Mouse (Mus musculus): ENCODE data around the gene Slc39a2. TPM values are rescaled to one million over a fixed set of nuclear protein-coding genes. Genes with fewer than 3 reads are reported as not detected.
"Not testable (repeated sequence)": the region's sequence is repeated elsewhere in the genome, so short reads cannot be mapped to it uniquely, and the experiment has no call there.

The Slc39a2 gene
- polyA plus RNA-seq, 1 experiment from 2014 or later, result 1.9 TPM

DNA sequence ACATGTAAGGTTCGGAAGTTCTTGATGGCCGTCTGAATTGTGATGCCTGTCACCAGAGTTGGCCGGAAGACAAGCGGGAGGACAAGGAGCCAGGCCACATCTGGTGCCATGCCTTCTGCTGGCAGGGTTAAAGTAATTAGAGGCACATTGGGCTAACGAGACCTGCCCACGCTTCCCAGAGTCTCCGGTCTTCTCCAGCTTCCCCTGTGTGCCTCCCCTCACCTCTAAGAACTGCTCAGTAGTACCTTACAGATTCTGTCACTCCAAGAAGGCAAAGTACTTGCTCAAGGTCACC, 29.8 kb downstream of the Slc39a2 start, which contains the start of gene Rnase13:
Rnase13 (minus strand) TSS at position 203 of the 295 bp plus-strand sequence.
- Histone ChIP-seq H3K27me3 (replicated peaks; ENCODE audit: control insufficient read depth, insufficient read depth, low read length) (no peaks in the 10 kb centered on the region), H3K27ac (ENCODE audit: low read depth, low read length) (peak within 1 kb of the TSS; percentile 52), H3K4me3 (ENCODE audit: low read length) (no peak within 1 kb of the TSS), H3K4me2 (ENCODE audit: low read length) (no peak within 1 kb of the TSS), H3K4me1 (ENCODE audit: control insufficient read depth, insufficient read depth, low read depth, low read length) (no peaks in the 10 kb centered on the region), H3K9ac (ENCODE audit: low read depth, low read length) (no peak within 1 kb of the TSS), H3K9me3 (ENCODE audit: control insufficient read depth, low read length) (no peaks in the 10 kb centered on the region), H3K36me3 (ENCODE audit: control insufficient read depth, insufficient read depth, low read length) (no peaks in the 10 kb centered on the region)
- ATAC-seq, result no peak
- WGBS, result 68% methylated on average over 7 of the region's 7 CpGs

DNA sequence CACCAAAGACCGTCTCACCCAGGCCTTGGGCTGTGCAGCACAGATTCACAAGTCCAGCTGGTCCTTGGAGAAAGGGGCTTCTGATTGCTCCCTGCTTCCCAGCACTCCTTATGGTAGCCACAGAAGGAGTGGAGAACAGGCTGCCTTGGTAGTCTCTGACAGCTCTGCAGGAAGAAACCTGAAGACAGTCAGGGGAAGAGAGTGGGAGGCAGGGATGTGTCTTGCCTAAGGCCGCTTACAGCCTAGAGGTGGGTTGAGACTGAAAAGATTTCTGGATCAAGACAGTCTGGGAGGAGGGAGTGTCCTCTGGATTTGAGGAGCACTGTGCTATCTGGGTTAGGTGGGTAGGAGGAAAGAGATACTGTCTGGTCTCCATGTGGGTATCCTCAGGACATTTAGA, 30.2 kb downstream of the Slc39a2 start:
- 88% methylated on average over 2 of the region's 2 CpGs for WGBS

DNA sequence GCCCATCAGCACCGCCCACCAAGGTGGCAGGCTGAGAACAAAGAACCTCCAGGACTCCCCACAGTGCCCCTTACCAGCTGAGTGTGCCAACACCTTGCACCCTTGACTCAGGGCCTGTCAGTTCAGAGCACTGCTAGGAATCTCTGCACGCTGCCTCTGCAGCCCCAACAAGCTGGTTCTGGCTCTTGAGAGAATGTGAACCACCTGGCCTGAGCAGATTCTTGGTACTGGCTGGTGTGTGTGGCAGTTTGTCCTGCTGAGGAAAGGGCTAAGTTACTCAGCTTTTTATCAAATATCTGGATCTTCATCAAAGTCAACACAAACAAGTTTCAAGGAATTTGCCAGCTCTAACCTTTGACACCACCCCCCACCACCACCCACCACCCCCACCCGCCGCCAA, 30.8 kb downstream of the Slc39a2 start:
- WGBS, result 80% methylated on average over 4 of the region's 4 CpGs
- no peak overlapping the region for H3K4me3 ChIP-seq (ENCODE audit: low read length)
- H3K36me3 ChIP-seq (ENCODE audit: control insufficient read depth, insufficient read depth, low read length), result no peaks in the 10 kb centered on the region
- no peak overlapping the region for H3K4me2 ChIP-seq (ENCODE audit: low read length)
- H3K9me3 ChIP-seq (ENCODE audit: control insufficient read depth, low read length), result no peaks in the 10 kb centered on the region
- no peak overlapping the region for H3K9ac ChIP-seq (ENCODE audit: low read depth, low read length)
- H3K4me1 ChIP-seq (ENCODE audit: control insufficient read depth, insufficient read depth, low read depth, low read length), result no peaks in the 10 kb centered on the region
- ATAC-seq, result no peak
- no peak overlapping the region for H3K27ac ChIP-seq (ENCODE audit: low read depth, low read length)
- no peaks in the 10 kb centered on the region for H3K27me3 ChIP-seq (replicated peaks; ENCODE audit: control insufficient read depth, insufficient read depth, low read length)

More for the DNA sequence above, 30.2 kb downstream of the Slc39a2 start:
- Histone ChIP-seq H3K27ac (ENCODE audit: low read depth, low read length) (peak overlapping the region; percentile 15; the same call in 1 of the 2 replicates), H3K4me1 (ENCODE audit: control insufficient read depth, insufficient read depth, low read depth, low read length) (no peaks in the 10 kb centered on the region), H3K4me2 (ENCODE audit: low read length) (no peak overlapping the region), H3K9ac (ENCODE audit: low read depth, low read length) (no peak overlapping the region), H3K36me3 (ENCODE audit: control insufficient read depth, insufficient read depth, low read length) (no peaks in the 10 kb centered on the region), H3K27me3 (replicated peaks; ENCODE audit: control insufficient read depth, insufficient read depth, low read length) (no peaks in the 10 kb centered on the region), H3K9me3 (ENCODE audit: control insufficient read depth, low read length) (no peaks in the 10 kb centered on the region), H3K4me3 (ENCODE audit: low read length) (no peak overlapping the region)
- ATAC-seq, result no peak

DNA sequence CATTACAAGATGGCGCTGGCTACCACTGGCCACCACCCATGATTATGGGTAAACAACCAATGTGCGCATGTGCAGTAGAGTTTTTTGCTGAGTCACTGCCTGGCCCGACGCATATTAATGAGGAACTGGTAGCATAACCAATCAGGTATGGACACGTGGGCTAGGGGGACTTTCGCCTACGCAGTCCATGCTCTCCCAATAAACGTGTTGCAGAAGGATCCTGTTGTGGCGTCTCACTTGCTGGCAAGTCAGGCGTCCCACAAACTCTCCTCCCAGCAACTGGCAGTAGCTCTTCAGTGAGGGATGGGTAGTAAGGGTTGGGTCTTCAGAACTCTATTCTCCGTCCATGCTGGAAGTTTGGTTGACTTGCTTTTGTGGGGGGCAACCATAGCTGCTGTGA, 34.2 kb downstream of the Slc39a2 start:
- not testable (repeated sequence) for ATAC-seq; H3K27me3 ChIP-seq (replicated peaks; ENCODE audit: control insufficient read depth, insufficient read depth, low read length); H3K4me3 ChIP-seq (ENCODE audit: low read length); H3K9me3 ChIP-seq (ENCODE audit: control insufficient read depth, low read length); H3K27ac ChIP-seq (ENCODE audit: low read depth, low read length); H3K36me3 ChIP-seq (ENCODE audit: control insufficient read depth, insufficient read depth, low read length); H3K4me2 ChIP-seq (ENCODE audit: low read length); H3K4me1 ChIP-seq (ENCODE audit: control insufficient read depth, insufficient read depth, low read depth, low read length); H3K9ac ChIP-seq (ENCODE audit: low read depth, low read length)
- 95% methylated on average over 11 of the region's 11 CpGs for WGBS

DNA sequence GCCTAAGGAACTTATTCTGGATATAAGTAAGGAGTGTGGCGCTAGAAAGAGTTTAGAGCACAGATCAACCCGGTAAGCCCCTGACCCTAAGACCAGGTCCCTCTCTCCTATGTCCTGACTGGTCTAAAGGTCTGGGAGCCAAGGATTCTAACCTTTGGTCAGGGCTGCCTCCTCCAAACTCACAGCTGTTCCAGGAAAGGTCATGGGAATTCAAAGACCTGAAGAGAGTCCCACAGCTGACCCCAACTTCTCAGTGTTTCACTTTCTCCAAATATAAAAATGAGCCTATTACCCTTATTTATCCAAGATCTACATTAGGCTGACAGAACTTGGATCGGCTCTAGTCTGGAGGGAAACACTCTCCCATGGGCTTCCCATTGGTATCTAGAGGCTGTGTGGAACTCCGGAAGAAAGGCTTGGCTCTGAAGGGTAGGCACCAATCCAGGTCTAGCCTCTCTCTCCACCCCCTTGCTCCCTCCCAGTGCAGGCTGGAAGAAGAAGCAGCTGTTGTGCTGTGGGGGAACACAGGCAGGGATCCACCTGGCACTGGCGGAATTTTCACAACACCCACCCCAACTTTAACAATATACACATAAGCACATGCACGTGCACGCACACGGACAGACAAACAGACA, 36.7 kb downstream of the Slc39a2 start:
- H3K36me3 ChIP-seq (ENCODE audit: control insufficient read depth, insufficient read depth, low read length), result no peaks in the 10 kb centered on the region
- H3K9ac ChIP-seq (ENCODE audit: low read depth, low read length), result no peak overlapping the region
- H3K9me3 ChIP-seq (ENCODE audit: control insufficient read depth, low read length), result no peaks in the 10 kb centered on the region
- no peak overlapping the region for H3K4me3 ChIP-seq (ENCODE audit: low read length)
- no peak overlapping the region for H3K4me2 ChIP-seq (ENCODE audit: low read length)
- ATAC-seq, result peak; percentile 83
- 62% methylated on average over 8 of the region's 8 CpGs for WGBS
- no peaks in the 10 kb centered on the region for H3K27me3 ChIP-seq (replicated peaks; ENCODE audit: control insufficient read depth, insufficient read depth, low read length)
- H3K27ac ChIP-seq (ENCODE audit: low read depth, low read length), result peak overlapping the region; percentile 49; the same call in 1 of the 2 replicates
- H3K4me1 ChIP-seq (ENCODE audit: control insufficient read depth, insufficient read depth, low read depth, low read length), result no peaks in the 10 kb centered on the region

DNA sequence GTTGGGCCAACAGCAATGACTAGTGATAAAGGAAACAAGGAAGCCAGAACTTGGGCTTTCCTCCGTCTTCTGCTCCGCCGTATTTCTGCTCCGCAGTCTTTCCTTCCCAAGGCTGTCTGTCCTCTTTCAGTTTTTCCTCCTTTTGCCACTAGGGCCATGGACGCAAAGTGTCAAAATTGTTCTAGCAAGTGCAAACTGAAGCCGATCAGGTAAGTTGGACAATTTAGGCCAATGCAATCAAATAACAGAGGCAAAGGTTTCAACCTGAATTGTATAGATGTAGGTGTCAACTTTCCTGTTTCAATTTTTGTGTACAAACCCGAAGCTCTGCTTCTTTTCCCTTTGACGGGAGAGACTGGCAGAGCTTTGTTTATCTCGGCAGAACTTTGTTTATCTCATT, 37.3 kb downstream of the Slc39a2 start:
- Histone ChIP-seq H3K4me1 (ENCODE audit: control insufficient read depth, insufficient read depth, low read depth, low read length) (no peaks in the 10 kb centered on the region), H3K4me2 (ENCODE audit: low read length) (no peak overlapping the region), H3K4me3 (ENCODE audit: low read length) (no peak overlapping the region), H3K9ac (ENCODE audit: low read depth, low read length) (no peak overlapping the region), H3K36me3 (ENCODE audit: control insufficient read depth, insufficient read depth, low read length) (no peaks in the 10 kb centered on the region), H3K9me3 (ENCODE audit: control insufficient read depth, low read length) (no peaks in the 10 kb centered on the region), H3K27ac (ENCODE audit: low read depth, low read length) (peak overlapping the region; percentile 44), H3K27me3 (replicated peaks; ENCODE audit: control insufficient read depth, insufficient read depth, low read length) (no peaks in the 10 kb centered on the region)
- 69% methylated on average over 9 of the region's 9 CpGs for WGBS
- no peak for ATAC-seq

DNA sequence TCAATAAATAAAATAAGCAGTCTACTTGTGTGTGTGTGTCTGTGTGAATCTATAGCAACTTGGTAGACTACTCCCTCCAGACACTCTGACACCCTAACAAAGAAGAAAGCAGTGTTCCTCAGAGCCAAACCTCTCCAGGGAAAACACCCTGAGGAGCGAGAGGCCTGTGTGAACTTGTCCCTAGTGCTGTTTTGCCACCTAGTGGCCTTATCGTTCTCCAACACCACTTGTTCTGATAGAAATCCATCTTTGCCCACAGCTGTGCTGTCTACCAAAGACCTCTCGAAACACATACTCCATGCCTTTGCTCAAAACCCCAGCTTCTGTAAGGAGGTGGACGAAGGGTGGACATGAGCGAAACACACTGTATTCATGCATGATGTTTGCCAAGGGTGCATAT, 38.1 kb downstream of the Slc39a2 start:
- Histone ChIP-seq H3K36me3 (ENCODE audit: control insufficient read depth, insufficient read depth, low read length) (no peaks in the 10 kb centered on the region), H3K9me3 (ENCODE audit: control insufficient read depth, low read length) (no peaks in the 10 kb centered on the region), H3K27me3 (replicated peaks; ENCODE audit: control insufficient read depth, insufficient read depth, low read length) (no peaks in the 10 kb centered on the region), H3K4me2 (ENCODE audit: low read length) (no peak overlapping the region), H3K27ac (ENCODE audit: low read depth, low read length) (peak overlapping the region; percentile 62), H3K4me3 (ENCODE audit: low read length) (no peak overlapping the region), H3K4me1 (ENCODE audit: control insufficient read depth, insufficient read depth, low read depth, low read length) (no peaks in the 10 kb centered on the region), H3K9ac (ENCODE audit: low read depth, low read length) (no peak overlapping the region)
- WGBS, result 32% methylated on average over 5 of the region's 5 CpGs
- peak; percentile 82 for ATAC-seq

DNA sequence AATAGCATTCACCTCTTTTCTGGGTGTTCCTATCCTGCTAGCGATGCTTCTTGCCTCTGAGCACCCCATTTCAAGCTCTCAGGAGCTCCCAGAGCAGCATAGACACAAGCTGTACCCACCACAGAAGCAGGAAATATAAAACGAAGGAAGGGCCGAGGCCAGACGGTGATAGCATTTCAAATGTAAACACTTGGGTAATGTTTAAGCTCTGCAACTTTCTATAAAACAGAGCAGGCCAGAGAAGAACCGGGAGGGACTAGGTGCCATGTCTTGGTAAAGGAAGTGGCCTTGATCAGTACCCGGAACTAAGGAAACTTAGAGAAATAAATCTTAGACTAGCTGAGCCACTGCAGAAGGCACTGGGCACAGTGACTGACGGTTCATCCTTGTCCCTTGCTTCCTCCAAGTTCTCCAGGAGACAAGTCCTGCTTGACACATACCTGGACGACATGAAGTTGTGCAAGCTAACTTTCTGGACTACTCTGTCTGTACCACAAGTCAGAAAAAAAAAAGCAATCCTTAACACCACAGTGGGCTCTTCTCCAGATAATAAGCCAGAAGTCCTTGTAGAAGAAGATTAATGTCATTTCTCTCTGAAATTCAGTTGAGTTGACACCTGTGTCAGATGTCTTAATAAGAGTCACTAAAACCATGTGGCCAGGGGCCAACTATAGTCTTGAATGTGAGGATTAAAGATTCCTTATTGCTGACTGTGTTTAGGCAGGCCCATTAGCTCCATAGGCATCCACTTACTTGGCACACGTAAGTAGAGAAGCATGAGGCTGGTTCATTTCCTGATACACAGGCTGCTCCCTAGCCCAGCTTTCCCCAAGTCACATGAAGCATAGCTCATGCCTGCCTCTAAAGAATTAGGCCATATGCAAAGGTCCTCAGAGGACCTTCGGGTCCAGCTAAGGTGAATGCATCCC, 39.7 kb downstream of the Slc39a2 start:
- no peak overlapping the region for H3K4me3 ChIP-seq (ENCODE audit: low read length)
- no peak overlapping the region for H3K9ac ChIP-seq (ENCODE audit: low read depth, low read length)
- H3K36me3 ChIP-seq (ENCODE audit: control insufficient read depth, insufficient read depth, low read length), result no peaks in the 10 kb centered on the region
- no peak for ATAC-seq
- no peak overlapping the region for H3K27ac ChIP-seq (ENCODE audit: low read depth, low read length)
- H3K27me3 ChIP-seq (replicated peaks; ENCODE audit: control insufficient read depth, insufficient read depth, low read length), result no peaks in the 10 kb centered on the region
- WGBS, result 77% methylated on average over 10 of the region's 10 CpGs
- H3K9me3 ChIP-seq (ENCODE audit: control insufficient read depth, low read length), result no peaks in the 10 kb centered on the region
- H3K4me1 ChIP-seq (ENCODE audit: control insufficient read depth, insufficient read depth, low read depth, low read length), result no peaks in the 10 kb centered on the region
- H3K4me2 ChIP-seq (ENCODE audit: low read length), result no peak overlapping the region

DNA sequence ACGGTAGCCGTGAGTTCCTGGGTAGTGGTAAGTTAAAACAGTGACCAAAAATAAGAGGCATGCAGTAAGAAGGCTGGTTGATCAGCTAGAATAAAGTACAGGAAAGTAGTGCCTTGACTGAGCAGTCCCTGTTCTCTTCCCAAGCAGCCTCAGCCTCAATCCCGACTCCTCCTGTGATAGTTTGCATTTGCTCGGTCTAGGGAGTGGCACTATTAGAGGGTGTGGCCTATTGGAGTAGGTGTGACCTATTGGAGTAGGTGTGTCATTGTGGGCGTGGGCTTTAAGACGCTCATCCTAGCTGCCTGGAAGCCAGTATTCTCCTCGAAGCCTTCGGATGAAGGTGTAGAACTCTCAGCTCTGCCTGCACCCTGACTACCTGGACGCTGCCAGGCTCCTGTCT, 46.3 kb downstream of the Slc39a2 start:
- H3K36me3 ChIP-seq (ENCODE audit: control insufficient read depth, insufficient read depth, low read length), result no peaks in the 10 kb centered on the region
- no peak for ATAC-seq
- H3K9me3 ChIP-seq (ENCODE audit: control insufficient read depth, low read length), result peaks cover 4% of the 10 kb centered on the region; the same call in 1 of the 2 replicates
- H3K4me2 ChIP-seq (ENCODE audit: low read length), result no peak overlapping the region
- no peak overlapping the region for H3K9ac ChIP-seq (ENCODE audit: low read depth, low read length)
- H3K4me3 ChIP-seq (ENCODE audit: low read length), result no peak overlapping the region
- no peak overlapping the region for H3K27ac ChIP-seq (ENCODE audit: low read depth, low read length)
- no peaks in the 10 kb centered on the region for H3K4me1 ChIP-seq (ENCODE audit: control insufficient read depth, insufficient read depth, low read depth, low read length)
- WGBS, result 87% methylated on average over 9 of the region's 9 CpGs
- H3K27me3 ChIP-seq (replicated peaks; ENCODE audit: control insufficient read depth, insufficient read depth, low read length), result no peaks in the 10 kb centered on the region
